Mouse (Mus musculus) C2C12 (cell line): Measurements from ENCODE around the gene Fbxo10. TPM values are rescaled to one million over a fixed set of nuclear protein-coding genes. Genes with fewer than 3 reads are reported as not detected.
"Not testable (repeated sequence)": the region's sequence is repeated elsewhere in the genome, so short reads cannot be mapped to it uniquely, and the experiment has no call there.

Source experiments
- H3K27me3 ChIP-seq: one replicate; pipeline ENCODE4 v1.6.1; 2011; ENCODE audit not compliant: control insufficient read depth, insufficient read depth, insufficient read length
- H3K36me3 ChIP-seq: one replicate; pipeline ENCODE4 v1.6.1; 2011; ENCODE audit not compliant: control insufficient read depth, insufficient read depth
- H3K4me3 ChIP-seq: one replicate; pipeline ENCODE4 v1.5.1; 2011; ENCODE audit warnings: mild to moderate bottlenecking, control low read depth; ENCODE audit not compliant: poor library complexity, insufficient read depth, severe bottlenecking
- H3K79me2 ChIP-seq: one replicate; pipeline ENCODE4 v1.6.1; 2011; ENCODE audit not compliant: control insufficient read depth, insufficient read depth
- H3K79me3 ChIP-seq: one replicate; pipeline ENCODE4 v1.6.1; 2011; ENCODE audit warnings: low read depth, control low read depth
- H3ac ChIP-seq: one replicate; pipeline ENCODE3; 2011; ENCODE audit warnings: low read depth; ENCODE audit not compliant: control insufficient read depth, insufficient read length
- CEBPB ChIP-seq: IDR thresholded peaks from one replicate; pipeline ENCODE4 v1.6.1; 2011; ENCODE audit warnings: low read depth, mild to moderate bottlenecking, control low read depth, moderate library complexity
- CTCF ChIP-seq: IDR thresholded peaks from one replicate; pipeline ENCODE4 v1.5.1; 2011; ENCODE audit not compliant: control insufficient read depth, insufficient read depth, insufficient read length
- FOSL1 ChIP-seq: IDR thresholded peaks from one replicate; pipeline ENCODE4 v1.8.0; 2011; ENCODE audit warnings: mild to moderate bottlenecking, low read length; ENCODE audit not compliant: poor library complexity, insufficient read depth, severe bottlenecking
- MAX ChIP-seq: IDR thresholded peaks from one replicate; pipeline ENCODE4 v1.6.1; 2011; ENCODE audit warnings: mild to moderate bottlenecking, control low read depth
- MYOD1 ChIP-seq: IDR thresholded peaks from one replicate; pipeline ENCODE4 v1.6.1; 2011; ENCODE audit warnings: low read depth; ENCODE audit not compliant: control insufficient read depth, insufficient read length
- MYOG ChIP-seq: IDR thresholded peaks from one replicate; pipeline ENCODE4 v1.6.1; 2011; ENCODE audit not compliant: control insufficient read depth, insufficient read length; ENCODE audit errors: extremely low read depth
- USF1 ChIP-seq: IDR thresholded peaks from one replicate; pipeline ENCODE4 v1.6.1; 2011; ENCODE audit warnings: low read depth, mild to moderate bottlenecking, control low read depth, moderate library complexity
- polyA plus RNA-seq: library from polyadenylated mRNA; unstranded; fragments of >200 nt; fragmentation: generic; extraction: Trizol; gene quantifications from one replicate; pipeline ENCODE4 v1.2.1, GENCODE M21; 2012; ENCODE audit warnings: missing spikeins

Fbxo10 gene
- polyA plus RNA-seq, 1 experiment = 9.7 TPM

DNA sequence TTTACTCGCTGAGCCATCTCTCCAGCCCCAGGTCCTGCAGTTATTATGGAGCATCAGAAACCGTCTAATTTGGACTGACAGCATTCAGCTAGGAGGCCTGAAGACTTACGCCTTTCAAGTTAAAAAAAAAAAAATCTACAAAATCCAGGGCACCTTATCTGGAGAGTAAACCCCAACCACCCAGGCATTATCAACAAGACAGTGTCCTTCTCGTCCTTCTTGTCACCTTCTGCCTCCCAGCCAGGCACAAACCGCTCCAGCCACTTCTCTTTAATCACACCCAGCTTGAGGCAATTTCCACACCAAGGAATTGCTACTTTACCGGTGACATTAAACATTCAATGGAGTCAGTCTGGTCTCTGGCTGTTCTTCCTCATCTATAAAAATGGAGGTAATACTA, 10.9 kb downstream of the Fbxo10 start:
- TF ChIP-seq CEBPB (no peak), MYOG (no peak), USF1 (no peak)
- Histone ChIP-seq H3ac (no peak overlapping the region), H3K27me3 (no peaks in the 10 kb centered on the region), H3K79me3 (no peaks in the 10 kb centered on the region), H3K79me2 (no peaks in the 10 kb centered on the region), H3K36me3 (no peaks in the 10 kb centered on the region), H3K4me3 (no peak overlapping the region)

DNA sequence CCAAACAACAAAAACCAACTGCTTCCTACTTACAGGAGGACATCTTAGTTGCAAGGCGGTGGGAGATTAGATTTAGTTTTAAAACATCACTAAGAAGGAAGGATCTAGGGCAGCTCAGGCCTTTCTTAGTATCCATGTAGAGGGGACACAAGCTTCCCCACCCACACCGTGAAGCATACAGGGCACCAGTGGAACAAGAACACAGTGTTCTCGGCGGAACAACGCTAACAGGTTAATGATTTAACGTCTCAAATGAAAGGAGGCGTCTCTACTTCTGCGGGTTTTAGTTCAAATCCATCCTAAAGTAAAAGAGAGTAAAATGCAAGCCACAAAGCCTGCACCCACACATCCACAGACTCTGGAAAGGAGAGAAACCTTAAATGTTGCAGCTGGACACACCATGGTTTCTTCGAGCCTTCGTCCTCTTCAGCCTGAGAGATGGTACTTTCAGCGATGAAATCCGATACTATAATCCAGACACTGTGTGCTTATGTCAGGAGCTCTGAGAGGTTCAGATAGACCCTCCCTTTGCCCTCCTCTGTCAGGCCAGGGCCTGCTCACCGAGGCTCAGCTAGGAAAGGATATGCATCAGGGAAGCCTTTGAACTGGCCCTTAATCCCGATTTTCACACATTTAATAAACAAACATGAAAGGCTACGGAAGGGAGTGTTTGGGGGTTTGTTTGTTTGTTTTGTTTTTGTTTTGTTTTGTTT, 12.0 kb downstream of the Fbxo10 start:
- Histone ChIP-seq H3K36me3 (no peaks in the 10 kb centered on the region), H3K4me3 (no peak overlapping the region), H3K27me3 (no peaks in the 10 kb centered on the region), H3K79me3 (no peaks in the 10 kb centered on the region), H3ac (no peak overlapping the region), H3K79me2 (no peaks in the 10 kb centered on the region)
- TF ChIP-seq CTCF (no peak), MYOG (no peak), MYOD1 (no peak), USF1 (no peak), MAX (no peak), CEBPB (no peak), FOSL1 (no peak)

DNA sequence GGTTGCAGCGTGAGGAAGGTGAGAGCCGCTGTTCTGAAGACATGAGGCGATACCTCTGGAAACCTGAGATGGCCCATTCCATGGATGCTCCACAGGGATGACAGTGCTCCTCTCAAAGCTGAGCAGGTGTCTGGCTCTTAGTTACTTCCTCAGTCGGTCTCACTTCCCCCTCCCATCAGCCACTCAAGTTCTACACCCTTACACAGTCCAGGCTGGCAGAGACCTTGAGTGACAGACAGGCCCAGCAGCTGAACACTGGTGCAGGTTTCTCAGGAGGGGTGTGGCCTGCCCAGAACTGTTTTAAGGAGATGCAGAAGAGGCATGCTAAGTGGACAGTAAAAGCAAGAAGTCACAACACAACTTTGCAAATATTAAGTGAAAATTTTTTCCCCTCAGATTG, 16.7 kb downstream of the Fbxo10 start:
- no peak overlapping the region for H3ac ChIP-seq
- no peaks in the 10 kb centered on the region for H3K79me3 ChIP-seq
- TF ChIP-seq CTCF (no peak), FOSL1 (no peak), USF1 (no peak), MAX (no peak), CEBPB (no peak), MYOD1 (no peak), MYOG (no peak)
- H3K4me3 ChIP-seq = no peak overlapping the region
- no peaks in the 10 kb centered on the region for H3K27me3 ChIP-seq
- H3K36me3 ChIP-seq = no peaks in the 10 kb centered on the region
- no peaks in the 10 kb centered on the region for H3K79me2 ChIP-seq

DNA sequence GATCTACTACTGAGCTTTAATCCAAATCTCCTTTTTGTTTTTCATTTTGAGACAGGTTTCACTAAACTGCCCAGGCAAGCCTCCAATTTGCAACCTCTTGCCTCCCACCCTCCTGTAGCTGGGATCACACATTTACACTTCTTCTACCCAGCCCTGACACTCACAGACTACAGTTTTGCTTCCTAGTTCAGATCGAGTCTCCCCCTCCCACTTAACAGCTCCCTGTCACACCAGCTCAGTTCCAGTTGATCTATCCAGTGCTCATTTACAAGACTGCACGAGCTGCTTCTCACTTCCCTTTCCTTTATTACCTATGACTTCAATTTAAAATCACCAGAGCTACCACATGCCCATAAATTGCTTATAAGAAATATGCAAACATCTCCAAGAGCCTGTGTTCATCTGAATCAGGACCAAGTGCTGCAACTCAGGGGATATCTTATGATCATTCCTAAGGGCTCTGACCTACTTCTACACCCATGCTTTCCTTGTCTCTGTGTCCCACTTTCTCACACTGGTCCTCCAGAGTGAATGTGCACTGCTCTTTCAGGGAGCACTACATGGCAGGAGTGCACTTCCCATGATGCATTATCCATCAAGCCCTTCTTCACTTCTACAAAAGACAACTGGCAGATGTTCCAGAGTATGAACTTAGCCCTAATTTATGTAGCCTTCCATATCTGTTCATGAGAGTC, 18.2 kb downstream of the Fbxo10 start:
- no peaks in the 10 kb centered on the region for H3K79me3 ChIP-seq
- TF ChIP-seq MAX (no peak), MYOD1 (no peak), FOSL1 (no peak), MYOG (no peak), USF1 (no peak), CEBPB (no peak), CTCF (no peak)
- no peaks in the 10 kb centered on the region for H3K27me3 ChIP-seq
- H3K36me3 ChIP-seq = no peaks in the 10 kb centered on the region
- no peaks in the 10 kb centered on the region for H3K79me2 ChIP-seq
- H3K4me3 ChIP-seq = no peak overlapping the region
- H3ac ChIP-seq = no peak overlapping the region

DNA sequence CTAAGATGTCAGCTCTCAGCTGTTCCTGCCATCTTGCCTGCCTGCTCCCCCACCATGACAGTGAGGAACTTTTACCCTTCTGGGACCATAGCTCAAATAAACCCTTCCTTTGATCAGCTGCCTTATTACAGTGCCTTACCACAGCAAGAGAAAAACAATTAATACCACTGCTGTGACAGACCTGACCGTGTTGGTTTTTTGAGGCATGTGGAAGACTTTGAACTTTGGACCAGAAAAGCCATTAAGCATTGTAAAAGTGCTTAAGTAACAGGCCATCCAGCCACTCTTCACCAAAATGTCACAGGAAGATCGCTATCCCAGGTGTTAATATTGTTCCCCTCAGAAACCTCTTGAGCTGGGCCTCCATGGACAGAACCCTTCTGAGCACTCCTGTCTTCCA, 19.8 kb downstream of the Fbxo10 start:
- no peak overlapping the region for H3K4me3 ChIP-seq
- H3K79me2 ChIP-seq = no peaks in the 10 kb centered on the region
- H3K27me3 ChIP-seq = no peaks in the 10 kb centered on the region
- no peaks in the 10 kb centered on the region for H3K36me3 ChIP-seq
- no peak overlapping the region for H3ac ChIP-seq
- TF ChIP-seq USF1 (no peak), CTCF (no peak), MYOD1 (no peak), CEBPB (no peak), FOSL1 (no peak), MYOG (no peak), MAX (no peak)
- no peaks in the 10 kb centered on the region for H3K79me3 ChIP-seq

DNA sequence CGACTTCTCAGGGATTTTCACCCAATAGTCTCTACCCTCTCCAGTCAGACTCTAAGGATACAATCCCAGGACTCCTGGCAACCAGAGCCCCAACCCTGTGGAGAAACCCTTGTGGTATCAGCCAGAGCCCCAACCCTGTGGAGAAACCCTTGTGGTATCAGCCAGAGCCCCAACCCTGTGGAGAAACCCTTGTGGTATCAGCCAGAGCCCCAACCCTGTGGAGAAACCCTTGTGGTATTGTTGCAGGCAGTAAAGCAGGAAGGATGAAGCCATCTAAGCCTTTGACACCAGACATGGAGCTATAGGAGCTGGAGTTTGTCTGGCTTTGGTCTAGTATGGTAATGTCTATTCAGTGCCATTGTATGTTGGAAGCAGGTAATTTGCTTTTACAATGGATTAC, 20.6 kb downstream of the Fbxo10 start:
- not testable (repeated sequence) for H3K36me3 ChIP-seq, H3K79me3 ChIP-seq, H3ac ChIP-seq, H3K4me3 ChIP-seq, H3K79me2 ChIP-seq, H3K27me3 ChIP-seq
